Mouse (Mus musculus) megakaryocyte progenitor cell, adult 5-6 weeks (primary cell): ENCODE data around the gene Mpc1. TPM values are rescaled to one million over a fixed set of nuclear protein-coding genes. Genes with fewer than 3 reads are reported as not detected.

Source experiments
- ATAC-seq: replicated peaks from 2 replicates; pipeline ENCODE4 v1.8.0; 2016; ENCODE audit warnings: mild to moderate bottlenecking, moderate TSS enrichment, inconsistent platforms; ENCODE audit not compliant: poor library complexity
- total RNA-seq, 2 experiments: library from RNA; stranded (forward) in 1 of 2; stranded (reverse) in 1 of 2; fragments of 157-497, 149-512 nt in 1 of 2; fragments of 200-1000 nt in 1 of 2; gene quantifications; 2 replicates each; pipeline versions ENCODE4 v1.2.3 to v1.2.4; 2015 to 2017

Mpc1 gene
- total RNA-seq, 2 experiments from 2014 or later: 175 to 234 TPM

DNA sequence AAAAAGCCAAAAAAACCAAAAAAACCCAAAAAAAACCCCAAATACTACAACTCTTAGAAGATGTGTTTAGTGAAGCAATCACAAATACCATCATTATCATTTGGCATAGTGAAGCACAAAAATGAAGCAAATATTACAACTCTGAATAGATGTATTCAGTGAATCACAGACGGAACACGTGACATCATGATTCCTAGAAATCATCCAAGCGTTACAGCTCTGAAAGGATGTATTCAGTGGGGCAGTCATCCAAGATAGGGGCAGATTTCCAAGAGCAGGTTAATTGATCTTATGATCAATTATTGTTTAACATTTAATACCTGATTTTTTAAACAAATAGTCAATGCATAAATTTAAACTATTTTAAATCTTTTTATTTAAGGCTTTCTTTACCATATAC is 5.4 kb upstream of the Mpc1 start:
- no peak for ATAC-seq

DNA sequence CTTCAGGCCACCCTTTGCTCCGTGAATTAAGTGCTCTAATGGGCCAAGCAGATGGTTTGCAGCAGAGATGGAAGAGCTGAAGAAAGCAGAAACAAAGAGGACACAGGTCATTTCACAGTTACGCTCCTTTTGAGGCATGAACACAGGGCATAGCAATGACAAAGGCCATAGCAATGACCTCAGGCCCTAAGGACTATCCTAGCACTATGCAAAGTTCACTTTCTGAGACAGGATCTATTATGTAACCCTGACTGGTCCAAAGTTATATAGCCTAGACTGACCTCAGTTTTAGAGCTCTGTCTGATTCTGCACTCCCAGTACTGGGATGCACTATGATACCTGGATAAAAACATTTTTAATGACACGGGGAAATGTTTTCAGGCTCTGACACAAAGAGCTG is 4.3 kb upstream of the Mpc1 start:
- ATAC-seq: no peak

DNA sequence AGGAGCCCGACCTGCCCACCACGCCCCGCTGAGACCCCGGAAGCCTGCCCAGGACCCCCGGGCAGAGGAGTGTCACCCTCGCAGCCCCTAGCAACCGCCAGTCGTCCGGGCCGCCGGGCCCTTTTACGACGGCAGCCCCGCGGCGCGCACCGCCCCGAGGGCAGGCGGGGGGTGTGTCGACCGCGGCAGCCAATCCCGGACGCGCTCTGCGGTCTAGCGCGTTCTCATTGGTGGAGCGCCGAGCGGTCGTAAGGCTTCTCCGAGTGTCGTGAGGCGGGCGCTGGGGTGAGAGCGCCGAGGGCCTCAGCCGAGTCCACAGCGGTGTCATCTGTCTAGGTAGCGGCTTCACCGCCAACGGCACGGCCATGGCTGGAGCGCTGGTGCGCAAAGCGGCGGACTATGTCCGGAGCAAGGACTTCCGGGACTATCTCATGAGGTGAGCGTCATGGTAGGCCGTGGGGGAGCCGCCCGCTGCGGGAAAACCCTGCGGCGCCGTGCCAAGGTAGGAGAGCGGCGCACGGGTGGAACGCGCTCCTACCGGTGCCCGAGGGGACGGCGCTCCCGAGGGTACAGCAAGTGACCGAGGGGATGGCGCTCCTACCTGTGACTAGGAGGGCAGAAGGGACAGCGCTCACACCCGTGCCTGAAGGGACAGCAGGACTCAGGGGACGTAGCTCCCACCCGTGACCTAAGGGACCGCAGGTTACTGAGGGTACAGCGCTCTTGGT is 986 bp downstream of the Mpc1 start:
- ATAC-seq: peak; percentile 86

DNA sequence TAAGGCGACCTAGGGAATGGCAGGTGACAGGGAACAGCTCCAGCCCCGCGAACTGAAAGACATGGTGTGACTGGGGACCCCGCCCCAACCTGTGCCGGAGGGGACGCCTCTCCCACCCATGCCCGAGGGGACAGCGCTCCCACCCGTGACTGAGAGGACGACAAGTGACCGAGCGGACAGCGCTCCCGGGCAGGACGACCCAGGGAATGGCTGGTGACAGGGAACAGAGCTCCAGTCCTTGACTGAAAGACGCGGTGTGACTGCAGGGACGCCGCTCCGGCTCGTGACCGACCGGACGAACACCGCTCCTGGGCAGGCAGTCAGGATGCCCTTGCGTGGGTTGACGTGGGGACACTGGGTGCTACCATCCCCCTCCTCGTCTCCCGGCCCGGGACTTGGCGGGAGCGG is 1.6 kb downstream of the Mpc1 start:
- peak; percentile 7; the same call in 1 of the 2 replicates for ATAC-seq

DNA sequence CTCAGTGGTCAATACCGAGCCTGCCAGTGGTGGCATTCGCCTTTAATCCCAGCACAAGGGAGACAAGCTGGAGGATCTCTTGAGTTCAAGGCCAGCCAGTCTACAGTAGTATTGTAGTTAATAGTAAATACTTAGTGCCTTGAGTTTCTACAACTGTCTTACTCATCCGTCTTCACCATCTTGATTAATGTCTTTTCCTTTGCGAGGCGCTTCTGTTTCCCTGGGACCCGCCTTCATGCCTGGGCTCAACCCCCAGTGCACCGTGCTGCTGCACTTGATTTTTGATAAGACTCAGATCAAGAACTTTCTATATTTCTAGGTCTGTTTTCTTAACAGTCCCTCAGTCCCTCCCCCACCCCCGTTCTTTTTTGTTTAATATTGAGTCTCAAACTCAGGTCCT is 2.4 kb downstream of the Mpc1 start:
- no peak for ATAC-seq

DNA sequence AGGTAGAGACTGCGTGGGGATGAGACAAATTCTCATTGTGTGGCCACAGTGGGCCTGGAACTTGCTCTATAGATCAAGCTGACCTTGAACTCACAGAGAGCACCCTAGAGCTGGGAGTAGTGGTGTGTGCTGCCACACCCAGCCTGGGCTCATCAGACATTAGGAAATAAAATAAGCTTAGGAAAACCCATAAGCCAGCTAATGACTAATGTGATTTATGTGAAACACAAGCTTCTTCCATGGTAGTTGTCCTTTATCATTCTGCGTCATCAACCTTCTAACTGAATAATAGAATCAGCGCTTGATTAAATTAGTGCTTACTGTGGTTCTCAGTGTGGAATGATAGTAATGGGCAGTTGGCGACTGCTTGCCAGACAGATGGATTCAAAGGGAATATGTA is 4.3 kb downstream of the Mpc1 start:
- no peak for ATAC-seq

DNA sequence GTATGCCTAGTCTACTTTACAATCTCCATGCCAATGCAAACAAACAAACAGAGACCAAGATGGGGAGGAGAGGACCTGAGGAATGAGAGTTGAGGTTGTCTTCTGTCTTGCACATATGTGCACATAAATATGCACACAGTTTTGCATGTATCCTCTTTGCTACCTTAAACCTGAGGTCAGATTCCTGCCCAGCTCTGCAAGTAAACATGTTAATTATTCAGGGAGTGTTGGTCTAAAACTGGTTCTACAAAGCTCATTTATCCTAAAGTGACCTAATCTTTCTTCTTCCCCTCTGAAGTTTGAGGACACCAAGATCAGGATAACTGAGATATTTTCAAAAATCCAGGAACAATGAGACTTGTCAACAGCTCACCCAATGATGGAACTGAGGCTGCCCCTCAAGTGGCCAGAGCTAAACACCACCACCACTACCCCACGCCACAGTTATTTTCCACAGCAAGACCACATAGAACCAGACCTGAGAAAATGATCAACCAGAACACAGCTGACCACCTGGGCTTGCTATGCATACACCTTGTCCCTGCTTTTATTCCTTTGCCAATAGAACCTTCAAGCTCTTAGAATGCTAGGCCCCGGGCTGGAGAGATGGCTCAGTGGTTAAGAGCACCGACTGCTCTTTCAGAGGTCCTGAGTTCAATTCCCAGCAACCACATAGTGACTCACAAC is 7.4 kb downstream of the Mpc1 start:
- ATAC-seq: no peak

DNA sequence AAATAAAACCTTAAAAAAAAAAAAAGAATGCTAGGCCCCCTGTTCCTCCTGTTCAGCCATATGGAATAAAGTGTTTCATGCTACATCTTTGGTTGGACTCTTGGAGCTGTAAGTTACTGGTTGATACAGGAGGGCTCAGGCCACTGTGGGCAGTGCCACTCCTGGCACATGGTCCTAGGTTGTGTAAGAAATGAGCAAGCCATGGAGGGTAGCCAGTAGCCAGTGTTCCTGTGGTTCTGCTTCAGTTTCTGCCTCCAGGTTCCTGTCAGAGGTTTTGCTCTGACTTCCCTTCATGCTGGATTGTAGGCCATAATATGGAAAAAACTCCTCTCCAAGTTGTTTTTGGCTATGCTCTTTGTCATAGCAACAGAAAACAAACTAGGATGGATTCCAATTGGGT is 8.0 kb downstream of the Mpc1 start:
- ATAC-seq: peak; percentile 63; the same call in 1 of the 2 replicates

DNA sequence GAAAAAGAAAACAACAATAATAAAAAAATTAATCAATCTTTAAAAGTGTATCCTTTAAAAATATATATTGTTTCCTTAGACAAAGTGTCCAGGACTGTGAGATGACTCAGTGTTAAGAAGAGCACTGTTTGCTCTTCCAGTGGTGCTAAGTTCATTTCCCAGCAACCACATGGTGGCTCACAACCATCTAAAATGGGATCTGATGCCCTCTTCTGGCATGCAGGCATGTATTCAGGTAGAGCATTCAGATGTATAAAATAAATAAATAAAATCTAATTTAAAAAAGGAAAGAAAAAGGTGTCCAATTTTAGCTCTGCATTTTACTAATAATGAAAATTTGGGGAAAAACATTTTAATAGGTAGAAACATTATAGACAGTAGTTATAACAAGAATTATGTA is 13.1 kb downstream of the Mpc1 start:
- no peak for ATAC-seq

DNA sequence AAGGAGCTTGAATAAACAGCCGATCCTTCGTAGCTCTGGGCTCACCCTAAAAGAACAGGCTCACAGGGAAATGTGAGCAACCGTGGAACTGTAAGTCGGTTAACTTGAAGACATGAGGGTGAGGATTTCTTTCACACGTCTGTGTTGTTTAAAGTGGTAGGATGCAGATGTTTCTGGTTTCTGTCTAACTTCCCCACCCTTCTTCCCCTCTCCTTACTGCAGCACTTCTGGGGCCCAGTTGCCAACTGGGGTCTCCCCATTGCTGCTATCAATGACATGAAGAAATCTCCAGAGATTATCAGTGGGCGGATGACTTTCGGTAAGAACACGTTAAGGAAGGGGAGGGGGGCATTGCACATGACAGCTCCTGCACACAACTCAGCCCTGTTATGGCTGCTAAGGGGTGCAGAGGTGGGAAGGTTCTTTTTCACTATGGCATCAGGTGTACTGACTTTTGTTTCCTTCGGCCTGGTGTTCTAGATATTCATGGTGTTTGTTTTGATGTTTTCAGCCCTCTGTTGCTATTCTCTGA is 13.7 kb downstream of the Mpc1 start:
- ATAC-seq: no peak

DNA sequence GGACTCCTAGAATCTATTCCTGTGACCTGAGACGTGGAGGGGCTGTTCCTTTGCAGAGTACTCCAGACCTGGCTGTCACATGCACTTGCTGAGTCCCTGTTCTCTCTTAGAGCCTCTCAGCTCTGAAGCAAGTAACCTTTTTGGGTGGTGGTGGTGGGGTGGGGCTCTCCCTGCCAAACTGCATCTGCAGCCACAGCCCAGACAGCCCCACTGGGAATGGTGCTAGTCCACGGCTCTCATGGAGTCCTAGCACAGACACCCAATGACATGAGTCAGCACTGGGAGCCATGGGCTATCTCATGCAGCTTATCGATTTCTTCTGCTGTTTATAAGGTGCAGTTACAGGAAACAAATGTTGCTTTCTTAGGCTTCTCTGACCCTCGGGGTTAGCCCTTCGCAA is 15.0 kb downstream of the Mpc1 start:
- no peak for ATAC-seq

DNA sequence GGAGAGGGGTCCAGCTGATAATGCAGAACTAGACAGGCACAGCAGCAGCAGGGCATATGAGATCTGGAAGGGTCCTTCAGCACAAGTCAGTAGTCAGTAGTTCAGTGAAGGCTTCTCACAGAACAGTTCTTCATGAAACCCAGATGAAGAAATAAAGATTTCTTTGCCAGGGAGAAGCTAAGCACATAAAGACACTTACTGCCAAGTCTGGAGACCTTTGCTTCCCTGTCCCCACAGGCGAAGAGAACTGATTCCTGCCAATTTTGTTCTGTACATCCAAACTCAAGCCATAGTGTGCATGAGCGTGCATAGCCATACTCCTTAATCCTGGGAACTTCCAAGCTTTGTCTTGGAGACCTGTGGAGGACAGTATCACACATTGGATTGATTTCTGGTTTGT is 15.6 kb downstream of the Mpc1 start:
- ATAC-seq: no peak

DNA sequence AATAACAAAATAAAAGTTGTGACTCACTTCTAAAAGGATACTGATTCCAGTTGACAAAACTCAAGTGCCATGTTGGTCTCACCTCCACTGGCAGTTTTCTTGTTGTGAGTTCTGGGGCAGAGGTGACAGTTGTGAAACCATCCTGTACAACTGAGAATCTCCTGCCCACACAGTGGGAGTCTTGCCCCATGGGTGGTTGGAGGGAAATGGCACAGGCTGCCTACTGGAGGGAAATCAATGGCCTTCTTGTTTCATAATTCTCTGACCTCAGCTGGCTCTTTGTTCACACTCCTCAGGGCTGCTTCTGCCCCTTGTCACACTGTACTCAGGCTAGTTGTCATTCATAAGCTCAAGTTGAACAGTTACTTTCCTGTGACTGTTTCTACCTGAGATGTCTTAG is 16.8 kb downstream of the Mpc1 start:
- peak; percentile 85 for ATAC-seq

DNA sequence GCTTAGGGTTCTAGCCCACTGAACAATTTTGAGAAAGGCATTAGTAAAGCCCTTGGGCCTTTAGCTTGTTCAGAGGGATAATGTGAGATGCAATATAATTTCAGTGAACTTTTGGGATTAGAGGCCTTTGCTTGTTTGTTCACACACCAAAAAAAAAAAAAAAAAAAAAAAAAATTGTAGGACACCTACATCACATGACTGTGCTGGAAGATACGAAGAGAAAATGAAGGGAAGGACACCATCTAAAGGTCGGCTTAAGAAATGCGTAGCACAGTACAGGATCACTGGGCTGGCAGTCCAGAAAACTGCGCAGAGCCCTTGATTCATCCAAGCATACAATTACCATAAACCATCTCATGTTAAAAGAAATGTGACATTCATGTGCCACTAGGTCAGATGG is 18.8 kb downstream of the Mpc1 start:
- peak; percentile 48 for ATAC-seq

DNA sequence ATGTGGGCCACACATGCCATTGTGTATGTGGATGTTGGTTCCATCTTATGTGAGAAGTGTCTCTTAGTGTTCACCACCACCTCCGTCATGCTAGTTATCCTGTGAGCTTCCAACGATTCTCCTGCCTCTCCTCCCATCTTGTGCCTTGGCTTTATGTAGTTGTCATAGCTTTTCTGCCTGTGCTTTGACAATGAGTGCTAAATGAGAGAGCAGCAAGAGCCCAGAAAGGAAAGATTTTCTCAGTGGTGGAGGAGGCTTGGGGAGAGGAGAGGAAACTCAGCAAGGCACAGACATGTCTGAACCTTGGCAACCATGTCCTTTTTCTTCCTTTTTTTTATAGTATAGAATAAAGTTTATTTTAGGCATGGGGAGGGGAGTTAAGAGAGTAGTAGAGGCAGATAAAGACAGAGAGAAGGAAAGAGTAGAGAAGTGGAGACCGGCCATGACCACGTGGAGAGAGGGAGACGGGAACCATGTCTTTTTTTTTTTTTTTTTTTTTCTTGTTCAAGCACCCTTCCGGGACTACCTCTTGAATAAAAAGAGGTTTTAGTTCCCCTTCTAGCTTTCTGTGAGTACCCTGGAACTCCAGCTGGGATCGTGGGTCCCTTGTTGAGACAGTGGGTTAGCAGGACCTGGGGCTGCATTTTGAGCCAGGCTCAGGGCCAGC is 20.2 kb downstream of the Mpc1 start:
- ATAC-seq: no peak

DNA sequence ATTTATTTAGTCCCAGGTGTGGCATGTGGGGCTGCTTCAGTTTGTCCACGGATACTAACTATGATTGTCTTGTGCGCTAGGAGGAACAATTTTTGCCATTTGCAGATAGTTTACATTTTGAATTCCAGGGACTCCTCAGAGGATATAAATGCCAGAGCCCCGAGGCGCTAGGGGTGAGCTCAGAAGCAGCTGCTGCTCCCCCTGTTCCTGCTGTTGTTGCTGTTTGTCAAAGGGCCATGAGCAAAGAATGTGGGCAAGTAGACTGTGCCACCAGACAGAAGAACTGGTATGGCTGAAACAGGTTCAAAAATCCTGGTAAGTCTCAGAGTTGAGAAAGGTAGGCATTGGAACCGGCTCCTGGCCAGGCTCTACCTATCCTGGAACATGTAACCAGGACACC is 21.0 kb downstream of the Mpc1 start:
- ATAC-seq: no peak

DNA sequence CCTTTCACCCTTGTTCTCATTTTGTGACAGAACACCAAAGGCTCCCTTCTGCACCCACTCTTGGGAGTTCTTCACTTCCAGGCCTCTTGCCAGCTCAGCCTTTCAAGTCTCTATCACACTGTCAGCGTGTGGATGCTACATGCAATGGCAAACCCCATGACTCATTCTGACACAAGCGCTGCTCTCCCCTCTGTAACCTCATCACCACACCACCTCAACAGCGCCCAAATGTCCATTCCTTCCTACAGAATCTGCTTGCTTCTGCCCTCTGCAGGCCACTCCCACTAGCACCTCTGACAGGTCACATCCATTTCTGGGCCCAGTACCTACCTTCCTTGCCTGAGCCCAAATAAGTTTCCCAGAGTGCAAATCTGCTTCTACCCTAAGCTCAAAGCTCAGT is 23.1 kb downstream of the Mpc1 start:
- peak; percentile 69 for ATAC-seq

DNA sequence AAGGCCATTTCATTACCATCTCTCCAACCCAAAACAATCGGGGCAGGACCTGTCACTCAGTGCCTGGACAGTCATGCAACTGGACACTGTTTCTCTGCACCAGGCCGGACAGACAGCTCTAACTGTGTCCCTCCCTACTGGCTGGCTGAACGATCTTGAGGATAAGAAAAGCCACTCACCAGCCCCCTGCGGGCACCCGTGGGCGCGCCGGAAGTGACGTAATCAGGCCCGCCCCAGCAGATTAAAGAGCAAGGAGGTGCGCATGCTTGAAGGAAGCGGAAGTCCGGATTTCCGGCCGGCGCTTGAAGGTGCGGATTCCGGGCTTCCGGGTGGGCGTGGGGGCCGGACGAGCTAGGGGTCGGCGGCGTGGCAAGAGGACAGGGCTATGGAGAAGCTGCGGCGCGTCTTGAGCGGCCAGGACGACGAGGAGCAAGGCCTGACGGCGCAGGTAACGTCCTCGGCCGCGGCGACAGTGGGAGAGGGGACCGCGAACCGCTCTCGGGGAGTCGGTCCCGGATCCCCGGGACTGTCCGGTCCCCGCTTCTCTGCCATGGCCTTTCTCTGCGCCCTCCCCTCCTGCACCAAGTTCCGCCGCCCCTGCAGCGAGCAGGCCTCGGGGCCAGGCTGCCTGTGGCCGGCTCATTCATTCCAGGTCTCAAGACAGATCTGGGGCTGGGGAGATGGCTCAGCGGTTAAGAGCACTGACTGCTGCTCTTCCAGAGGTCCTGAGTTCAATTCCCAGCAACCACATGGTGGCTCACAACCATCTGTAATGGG is 28.3 kb downstream of the Mpc1 start, which contains the start of gene Sft2d1:
Sft2d1 (plus strand) TSS at position 265 of the 777 bp plus-strand sequence.
- peak; percentile 94 for ATAC-seq

DNA sequence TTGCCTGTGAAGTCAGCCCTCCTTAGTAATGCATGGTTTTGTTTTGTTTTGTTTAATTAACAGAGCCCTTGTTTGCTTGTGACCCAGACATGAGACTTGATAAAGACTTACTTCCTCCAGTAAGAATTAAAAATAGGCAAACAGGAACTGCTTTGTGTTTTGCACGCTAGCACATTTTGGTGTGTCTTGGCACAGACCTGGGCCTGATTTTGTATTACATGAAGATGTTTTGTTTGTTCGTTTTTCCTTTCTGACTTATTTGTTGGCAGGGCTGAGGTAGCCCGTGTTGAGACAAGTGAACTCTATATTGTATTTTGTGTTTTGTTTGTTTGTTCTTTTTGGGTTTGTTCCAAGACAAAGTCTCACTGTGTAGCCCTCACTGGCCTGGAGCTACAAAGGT is 29.0 kb downstream of the Mpc1 start:
- ATAC-seq: no peak

DNA sequence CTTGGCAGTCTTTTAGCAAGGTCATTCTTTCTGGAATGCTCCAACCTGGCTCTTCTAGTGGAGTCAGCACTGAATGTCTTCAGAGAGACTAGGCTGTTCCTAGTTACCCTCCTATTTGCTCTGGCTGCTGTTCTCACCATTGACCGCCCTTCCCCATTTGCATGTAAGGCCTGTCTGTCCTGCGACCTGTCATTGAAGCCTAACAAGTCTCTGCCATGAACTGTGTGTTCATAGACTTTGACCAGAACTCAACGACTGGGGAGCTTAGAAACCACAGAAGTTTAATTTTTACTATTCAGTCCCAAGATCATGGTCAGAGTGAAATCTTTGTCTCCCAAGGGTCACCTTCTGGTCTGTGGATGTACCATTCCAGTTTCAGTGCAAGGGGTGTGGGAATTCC is 31.3 kb downstream of the Mpc1 start:
- ATAC-seq: no peak

DNA sequence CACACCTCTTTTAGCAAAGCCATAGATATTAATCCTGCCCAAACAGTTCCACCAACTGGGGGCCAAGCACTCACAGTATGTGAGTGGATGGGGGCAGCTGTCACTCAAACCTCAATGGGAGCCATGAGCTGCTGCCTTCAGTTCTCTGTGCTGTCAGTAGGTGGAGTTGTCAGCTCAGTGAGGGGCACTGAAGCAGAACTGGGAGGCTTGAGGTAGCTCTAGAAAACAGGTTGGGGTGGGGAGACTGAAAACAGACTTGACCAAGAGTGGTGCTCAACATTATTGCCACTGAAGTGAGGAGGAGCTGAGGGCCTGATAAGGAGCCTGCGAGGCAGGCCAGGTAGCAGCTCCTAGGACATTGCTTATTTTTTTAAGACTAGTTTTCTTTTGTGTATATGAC is 33.5 kb downstream of the Mpc1 start:
- ATAC-seq: peak; percentile 81
